Mouse (Mus musculus): ENCODE data around the gene Acsl5. TPM values are rescaled to one million over a fixed set of nuclear protein-coding genes. Genes with fewer than 3 reads are reported as not detected.

The Acsl5 gene
- total RNA-seq, 4 experiments from 2014 or later = 47.3 to 65.0 (median 57.2) TPM

DNA sequence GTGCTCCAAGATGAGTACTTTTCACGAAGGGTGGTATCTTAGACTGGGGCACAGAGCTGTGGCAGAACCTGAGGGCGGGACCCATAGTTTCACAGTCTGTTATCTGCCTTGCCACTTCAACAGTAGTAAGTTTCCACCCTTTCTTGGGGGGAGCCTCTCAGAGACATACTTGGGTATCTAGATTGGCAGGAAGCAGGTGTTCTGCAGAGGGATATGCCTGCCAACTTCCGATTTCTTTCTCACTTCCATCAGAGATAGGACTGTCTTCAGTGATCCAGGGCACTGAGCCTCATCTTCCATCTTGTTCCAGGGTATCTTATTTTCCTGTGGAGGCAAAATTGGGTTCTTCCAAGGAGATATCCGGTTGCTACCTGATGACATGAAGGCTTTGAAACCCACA lies 32.4 kb downstream of the Acsl5 start:
- DNase-seq (ENCODE audit: low spot score in 2 of 2) = no peak

DNA sequence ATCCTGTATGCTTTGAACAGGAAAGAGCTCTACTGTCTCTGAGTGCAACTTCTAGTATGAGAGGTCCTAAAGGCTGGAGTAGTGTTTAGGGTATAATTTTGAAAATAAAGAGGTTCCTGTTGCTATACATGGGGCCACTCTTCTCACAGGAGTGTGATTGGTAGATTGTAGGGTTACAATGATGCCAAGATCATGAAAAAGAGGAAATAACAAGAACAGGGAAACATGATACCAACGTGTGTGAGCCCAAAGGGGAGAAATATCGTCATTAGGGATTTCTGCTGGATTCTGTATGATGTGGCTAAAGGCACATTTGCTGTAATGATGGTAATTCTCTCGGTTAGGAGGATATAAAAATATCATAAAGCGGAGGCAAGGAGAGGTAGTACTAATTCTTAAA lies 34.3 kb downstream of the Acsl5 start:
- DNase-seq (ENCODE audit: low spot score in 2 of 2) = no peak

DNA sequence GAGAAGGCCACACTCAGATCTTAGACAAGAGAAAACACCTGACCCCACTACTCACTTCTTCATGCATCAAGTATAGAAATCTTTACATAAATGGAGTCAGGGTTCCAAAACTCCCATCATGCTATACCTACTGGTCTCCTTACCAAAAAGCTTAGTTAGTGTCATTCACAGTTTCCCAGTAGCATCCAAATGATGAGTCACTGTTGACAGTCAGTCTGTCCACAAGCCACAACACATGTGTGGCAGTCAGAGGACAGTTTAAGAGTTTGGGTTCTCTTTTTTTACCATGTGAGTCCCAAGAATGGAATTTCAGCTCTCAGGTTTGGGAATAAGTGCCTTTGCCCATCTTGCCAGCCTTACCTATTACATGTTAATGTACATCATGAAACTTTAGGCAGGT lies 37.2 kb downstream of the Acsl5 start:
- DNase-seq (ENCODE audit: low spot score in 2 of 2) = no peak

DNA sequence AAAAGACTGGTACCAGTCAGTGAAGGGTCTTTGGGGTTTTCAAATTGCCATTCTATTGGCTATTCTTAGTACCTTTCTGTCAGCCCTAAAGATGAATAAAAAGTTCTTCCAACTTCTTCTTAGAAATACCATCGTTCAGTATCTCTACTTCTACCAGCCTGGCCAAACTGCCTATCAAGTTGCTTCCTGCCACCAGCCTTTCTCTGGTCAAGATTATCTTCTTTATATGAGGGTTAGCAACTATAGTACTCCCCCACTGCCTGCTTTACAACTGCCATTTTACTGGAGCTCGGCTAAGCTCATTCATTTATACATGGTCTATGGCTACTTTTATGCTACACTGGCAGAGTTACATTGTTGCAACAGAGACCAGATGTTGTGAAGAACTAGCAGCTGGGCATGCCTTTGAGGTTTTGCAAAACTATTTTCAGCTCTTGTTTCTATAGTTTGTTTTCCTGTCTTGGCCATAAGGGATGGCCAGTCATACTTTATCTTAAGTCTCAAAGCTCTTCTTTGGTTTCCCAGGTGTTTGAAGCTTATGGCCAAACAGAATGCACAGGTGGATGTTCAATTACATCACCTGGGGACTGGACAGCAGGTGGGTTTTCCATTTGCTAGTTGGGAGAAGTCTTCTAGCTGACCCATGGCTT lies 39.0 kb downstream of the Acsl5 start:
- no peak for DNase-seq (ENCODE audit: low spot score in 2 of 2)

DNA sequence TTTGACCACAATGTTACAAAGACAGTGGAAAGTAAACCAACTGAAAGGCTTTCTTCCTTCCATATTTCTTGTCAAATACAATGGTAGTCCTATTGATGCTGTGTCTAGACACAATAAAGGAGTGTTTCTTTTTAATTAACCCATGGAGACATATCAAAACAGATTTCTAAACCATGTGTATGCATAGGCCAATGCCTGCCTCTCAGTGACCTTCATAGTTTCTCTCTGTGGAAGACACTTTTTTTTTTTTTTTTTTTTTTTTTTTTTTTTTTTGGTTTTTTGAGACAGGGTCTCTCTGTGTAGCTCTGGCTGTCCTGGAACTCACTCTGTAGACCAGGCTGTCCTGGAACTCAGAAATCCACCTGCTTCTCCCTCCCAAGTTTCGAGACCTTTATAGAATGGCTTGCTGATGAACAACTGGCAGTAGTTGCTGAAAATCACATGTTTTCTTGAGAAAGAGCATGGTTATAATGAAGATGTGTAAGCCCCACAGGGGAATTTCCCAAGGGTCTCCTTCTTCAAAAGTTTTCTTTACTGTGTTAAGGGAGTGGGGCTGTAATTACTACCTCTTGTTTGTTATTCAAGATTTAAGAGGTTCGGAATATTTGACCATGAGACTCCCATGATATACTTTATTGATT lies 40.6 kb downstream of the Acsl5 start:
- no peak for DNase-seq (ENCODE audit: low spot score in 2 of 2)

DNA sequence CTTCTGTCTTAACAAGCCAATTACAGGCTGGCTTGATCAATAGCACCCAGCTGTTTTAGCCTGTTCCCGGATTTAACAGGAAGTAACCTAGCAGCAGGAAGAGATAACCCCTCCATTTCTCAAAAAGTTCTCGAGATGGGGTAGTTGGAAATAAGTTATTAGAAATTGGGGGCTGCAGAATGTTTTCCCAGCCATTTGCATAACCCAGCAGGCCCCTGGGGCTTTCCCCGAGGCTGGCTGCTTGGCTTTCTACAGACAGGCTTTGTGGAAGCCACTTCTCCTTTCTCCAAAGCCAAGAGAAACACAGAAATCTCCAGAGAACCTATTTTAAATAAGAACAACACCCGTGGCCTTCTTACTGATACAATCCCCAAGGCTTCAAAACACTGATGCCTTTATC lies 41.4 kb downstream of the Acsl5 start:
- no peak for DNase-seq (ENCODE audit: low spot score in 2 of 2)

DNA sequence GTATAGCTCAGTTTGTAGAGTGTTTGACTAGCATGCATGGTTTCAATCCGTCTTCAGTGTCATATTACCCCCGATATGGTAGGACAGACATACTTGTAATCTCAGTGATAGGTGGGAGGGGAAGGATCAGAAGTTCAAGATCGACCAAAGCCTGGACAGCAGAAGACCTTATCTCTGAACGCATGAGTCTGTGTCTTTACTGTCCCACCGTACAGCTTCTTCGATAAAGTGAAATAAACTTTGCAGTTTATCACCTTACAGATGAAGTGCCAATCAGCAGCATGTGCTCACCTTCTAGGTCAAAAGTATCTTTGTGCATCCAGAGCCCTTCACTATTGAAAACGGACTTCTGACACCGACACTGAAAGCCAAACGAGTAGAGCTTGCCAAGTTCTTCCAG lies 43.3 kb downstream of the Acsl5 start:
- DNase-seq (ENCODE audit: low spot score in 2 of 2) = no peak

DNA sequence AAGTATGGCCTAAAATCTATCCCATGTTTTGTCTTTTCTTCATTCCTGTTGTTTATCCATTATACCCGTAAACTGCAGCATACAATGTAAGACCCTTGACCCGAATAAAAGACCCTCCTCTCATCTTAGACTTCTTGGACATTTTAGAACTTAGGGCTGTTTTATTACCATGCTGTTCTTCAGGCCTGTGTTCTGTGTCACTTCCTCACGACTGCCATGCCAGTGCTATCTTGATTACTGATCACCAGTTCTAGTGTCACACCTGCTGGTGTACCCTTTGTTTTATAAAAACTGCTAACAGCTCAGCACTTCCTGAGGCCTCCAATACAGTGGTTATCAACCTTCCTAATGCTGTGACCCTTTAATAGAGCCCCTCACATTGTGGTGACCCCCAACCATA lies 43.8 kb downstream of the Acsl5 start:
- no peak for DNase-seq (ENCODE audit: low spot score in 2 of 2)

DNA sequence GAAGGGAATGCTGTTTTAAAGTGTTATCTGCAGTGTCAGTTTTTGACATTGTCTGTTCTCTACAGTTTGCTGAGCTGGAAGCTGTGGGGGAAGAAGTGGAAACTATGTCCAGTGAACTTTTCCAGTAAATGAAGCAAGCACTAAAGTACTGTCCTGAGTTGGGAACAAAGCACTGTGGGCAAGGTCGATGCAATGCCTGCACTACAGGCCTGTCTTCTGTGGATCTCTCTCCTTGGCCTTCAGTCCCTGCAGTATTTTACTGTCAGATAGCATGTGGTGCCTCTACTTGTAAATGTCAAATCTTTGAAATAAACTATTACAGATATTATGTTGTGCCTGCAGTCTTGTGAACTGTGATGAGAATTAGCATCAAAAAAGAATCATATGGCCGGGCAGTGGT lies 44.6 kb downstream of the Acsl5 start:
- no peak for DNase-seq (ENCODE audit: low spot score in 2 of 2)

DNA sequence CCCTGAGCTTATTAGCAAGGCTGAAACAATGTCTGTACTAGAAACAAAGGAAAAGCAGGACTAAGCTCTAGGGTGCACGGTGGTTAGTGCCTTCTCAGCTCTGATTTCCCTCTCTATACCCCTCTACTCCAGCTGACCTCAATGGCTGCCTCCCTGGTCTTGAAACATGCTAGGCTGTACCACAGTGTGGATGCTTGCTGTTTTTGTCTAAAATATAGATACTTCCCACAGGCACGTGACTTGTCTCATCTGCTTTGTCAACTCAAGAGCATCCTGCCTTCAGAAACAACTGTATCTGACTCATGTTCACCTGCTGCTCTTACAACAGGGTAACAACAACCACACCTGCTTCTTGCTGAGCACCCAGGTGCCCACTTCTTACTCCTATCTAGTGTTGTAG lies 45.8 kb downstream of the Acsl5 start:
- no peak for DNase-seq (ENCODE audit: low spot score in 2 of 2)

DNA sequence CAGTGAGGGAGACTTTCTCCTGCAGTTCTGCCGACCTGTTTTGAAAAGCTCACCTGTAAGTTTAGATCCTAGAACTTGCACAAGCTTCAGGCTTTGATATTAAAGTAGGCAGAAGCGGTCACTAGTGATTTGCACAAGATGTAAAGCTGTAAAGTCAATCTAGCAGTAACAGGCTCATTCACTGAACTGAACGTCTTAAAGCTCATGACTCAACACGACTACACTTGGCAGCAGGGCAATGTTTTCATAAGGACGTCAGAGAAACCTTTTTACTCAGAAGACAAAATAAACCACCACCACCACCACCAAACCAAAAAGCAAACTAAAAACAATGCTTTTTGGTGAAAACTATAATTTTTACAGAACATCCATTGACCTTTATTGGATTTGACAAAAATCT lies 46.2 kb downstream of the Acsl5 start:
- DNase-seq (ENCODE audit: low spot score in 2 of 2) = no peak

DNA sequence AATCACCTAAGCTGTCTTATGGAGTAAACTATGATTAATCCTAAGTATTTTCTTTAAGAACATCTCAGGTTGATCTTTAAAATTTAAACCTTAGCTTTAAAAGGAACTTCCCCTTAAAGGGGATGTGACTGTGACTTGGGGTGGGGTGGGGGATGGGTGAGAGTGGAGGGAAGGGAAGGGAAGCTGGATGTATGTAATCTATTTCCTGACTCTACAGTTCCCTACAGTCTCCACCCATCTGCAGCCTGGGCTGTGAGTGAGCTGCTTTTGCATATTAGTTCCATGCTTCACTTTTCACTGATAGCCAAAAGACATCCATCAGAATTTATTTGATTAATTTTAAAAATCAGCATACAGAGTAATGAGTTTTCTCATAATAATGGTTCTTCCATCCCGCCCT lies 47.6 kb downstream of the Acsl5 start:
- no peak for DNase-seq (ENCODE audit: low spot score in 2 of 2)

DNA sequence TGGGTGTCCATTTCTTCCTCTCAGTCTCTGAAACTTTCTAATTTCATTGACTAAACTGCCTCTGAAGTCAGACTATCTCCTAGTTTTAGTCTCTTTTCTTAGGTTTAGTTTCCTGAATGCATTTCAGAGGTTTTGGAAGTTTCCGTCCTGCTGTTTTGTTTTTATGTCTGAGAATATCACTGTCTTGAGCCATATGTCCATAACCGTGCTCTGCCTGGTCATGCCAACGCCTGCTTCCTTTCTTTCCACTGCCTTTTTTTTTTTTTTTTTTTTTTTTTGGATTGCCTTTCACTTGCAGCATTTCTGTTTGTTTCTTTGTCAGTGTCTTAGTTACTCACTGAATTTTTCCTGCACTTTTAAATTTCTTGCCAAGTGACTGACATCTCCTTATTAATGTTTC lies 48.8 kb downstream of the Acsl5 start:
- DNase-seq (ENCODE audit: low spot score in 2 of 2) = no peak

DNA sequence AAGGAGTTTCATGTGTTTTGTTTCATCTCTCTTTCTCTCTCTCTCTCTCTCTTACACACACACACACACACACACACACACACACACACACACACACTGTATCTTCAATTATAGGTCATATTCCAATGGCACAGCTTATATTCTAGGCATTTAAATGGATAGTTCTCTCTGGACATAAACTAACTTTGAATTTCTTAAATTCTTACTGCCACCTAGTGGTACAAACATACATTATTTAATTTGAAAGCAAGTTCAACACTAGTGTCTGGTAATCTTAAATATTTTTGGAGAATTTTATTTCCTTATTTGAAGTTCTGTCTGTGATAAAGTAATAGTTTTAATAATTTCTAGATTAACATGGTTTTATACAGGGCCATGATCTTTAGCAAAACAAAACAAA lies 53.3 kb downstream of the Acsl5 start:
- DNase-seq (ENCODE audit: low spot score in 2 of 2) = no peak

DNA sequence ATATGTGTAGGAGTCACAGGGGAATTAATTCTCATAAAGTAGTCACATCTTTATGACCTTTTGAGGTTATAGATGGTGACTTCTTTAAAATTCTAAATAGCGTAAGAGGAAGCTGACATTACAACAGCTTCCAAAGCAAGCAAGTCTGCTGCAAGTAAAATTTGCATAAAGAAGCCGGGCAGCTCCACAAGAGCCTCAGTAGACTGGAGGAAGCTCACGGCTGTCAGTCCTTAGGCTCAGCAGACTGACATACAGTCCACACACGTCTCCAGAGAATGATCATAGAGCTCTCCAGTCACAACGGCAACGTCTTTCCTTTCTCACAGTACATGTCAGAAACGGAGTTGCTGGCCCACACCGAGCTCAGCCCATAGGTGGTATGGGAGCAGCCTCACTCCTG lies 60.1 kb downstream of the Acsl5 start:
- no peak for DNase-seq (ENCODE audit: low spot score in 2 of 2)

DNA sequence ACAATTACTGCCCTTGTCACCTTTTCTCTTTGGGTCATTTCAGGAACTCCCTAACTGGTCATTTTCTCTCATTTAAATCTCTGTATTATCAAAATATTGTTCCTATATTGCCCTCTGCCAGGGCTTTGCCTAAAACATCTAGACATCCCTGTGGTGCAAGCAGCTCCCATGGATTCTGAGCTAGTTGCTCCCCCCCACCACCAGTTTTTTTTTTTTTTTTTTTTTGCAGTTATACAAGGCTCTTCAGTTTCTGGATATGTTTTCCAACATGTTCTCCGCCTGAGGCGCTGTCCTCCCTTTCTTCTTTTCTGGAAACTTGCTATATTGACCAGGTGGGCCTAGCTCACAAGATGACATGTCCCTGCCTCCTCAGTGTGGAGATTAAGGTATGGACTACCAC lies 61.9 kb downstream of the Acsl5 start:
- no peak for DNase-seq (ENCODE audit: low spot score in 2 of 2)

DNA sequence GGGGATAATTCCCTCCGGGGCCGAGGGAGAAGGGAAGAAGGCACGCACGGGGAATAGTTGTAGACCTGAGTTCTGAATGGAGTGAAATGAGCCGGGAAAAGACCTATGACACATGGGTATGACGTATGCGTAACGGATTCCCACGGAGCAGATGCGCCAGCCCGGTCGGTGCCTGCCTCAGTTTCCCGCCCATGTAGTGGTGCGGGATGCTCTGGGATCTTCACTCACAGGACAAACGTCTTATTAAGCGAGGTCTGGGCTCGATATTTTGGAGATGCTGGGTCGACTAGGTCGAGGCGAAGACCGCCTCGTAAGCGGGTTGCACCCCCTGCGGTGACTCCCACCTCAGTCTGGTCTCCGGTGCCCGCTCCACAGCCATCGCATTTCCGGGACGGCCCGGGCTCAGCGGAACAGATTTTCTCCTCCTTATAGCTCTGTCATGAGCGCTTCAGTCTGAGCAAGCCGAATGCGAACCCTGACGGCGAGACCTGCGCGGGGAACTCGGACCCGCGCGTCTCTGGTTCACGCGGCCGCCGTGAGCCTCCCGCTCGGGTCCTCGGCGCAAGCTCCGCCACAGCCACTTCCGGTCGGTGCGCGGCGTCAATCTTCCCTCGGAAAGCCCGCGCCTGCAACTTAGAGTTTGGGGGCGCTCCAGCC lies 63.8 kb downstream of the Acsl5 start, which contains the start of gene Zdhhc6:
TSS of gene Zdhhc6 (minus strand) at position 581 of the 657 bp plus-strand sequence.
- DNase-seq (ENCODE audit: low spot score in 2 of 2) = peak; percentile 68 to 80

DNA sequence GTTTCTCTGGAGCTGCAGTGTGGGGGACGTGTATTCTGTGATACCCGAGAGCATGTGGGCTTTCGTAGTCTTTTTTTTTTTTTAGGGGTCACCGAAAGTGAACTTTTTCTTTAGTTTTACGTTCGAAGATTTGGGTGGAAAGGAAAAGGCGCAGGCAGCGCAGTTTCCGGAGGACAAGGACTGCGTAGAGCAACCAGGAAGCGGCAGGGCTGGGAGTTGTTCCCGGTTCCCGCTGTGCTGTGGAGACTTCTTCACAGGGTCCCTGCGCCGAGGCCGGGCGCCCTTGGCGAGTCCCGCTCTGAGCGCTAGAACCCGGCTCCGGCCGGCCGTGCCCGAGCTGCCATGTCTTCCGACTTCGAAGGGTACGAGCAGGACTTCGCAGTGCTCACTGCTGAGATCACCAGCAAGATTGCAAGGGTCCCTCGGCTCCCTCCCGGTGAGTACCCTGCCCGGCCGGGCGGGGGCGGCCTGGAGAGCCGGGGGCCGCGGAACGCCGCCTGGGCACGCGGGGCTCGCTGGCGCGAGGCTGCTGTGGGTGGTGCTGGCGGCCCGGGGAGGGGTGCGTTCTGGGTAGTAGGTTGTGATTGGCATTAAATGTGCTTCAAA lies 64.5 kb downstream of the Acsl5 start, which contains the start of gene Vti1a:
TSS of gene Vti1a (plus strand) at position 187 of the 606 bp plus-strand sequence.
- DNase-seq (ENCODE audit: low spot score in 2 of 2) = peak; percentile 73 to 81

DNA sequence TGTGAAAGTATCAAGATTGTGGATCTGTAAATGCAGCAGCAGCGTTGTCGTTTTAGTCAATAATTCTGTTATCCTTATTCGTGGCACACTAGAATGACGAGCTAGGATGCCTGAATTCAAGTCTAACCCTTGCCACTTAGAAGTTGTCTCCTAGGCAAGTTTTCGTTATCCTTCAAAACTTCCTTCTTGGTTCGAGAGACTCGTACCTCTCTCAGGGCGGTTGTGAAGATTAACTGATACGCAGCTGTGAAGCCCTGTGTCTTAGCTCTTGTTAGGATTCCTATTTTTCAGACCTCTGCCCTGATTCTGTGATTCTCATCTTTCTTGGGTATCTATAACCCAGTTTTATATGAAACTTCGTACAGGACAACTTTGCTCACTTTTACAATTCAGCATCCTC lies 65.2 kb downstream of the Acsl5 start:
- DNase-seq (ENCODE audit: low spot score in 2 of 2) = no peak

DNA sequence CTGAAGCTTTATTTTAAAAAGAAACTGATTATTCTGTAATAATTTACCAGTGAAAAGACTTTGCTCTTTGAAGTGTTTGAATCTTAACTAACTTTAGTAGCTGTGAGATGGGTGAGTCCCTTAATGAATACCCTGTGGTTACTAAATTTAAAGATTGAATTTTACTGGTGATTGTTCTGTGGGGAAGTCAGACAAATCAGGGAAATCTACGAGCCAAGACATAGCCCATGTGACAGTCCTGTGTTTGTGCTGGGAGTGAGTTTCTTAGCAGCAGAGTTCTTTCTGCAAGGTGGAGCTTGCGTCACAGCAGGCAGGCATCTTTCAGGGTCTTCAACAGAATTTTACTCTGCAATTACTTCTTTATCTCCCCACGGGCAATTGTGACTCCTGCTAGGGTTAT lies 67.3 kb downstream of the Acsl5 start:
- DNase-seq (ENCODE audit: low spot score in 2 of 2) = no peak

DNA sequence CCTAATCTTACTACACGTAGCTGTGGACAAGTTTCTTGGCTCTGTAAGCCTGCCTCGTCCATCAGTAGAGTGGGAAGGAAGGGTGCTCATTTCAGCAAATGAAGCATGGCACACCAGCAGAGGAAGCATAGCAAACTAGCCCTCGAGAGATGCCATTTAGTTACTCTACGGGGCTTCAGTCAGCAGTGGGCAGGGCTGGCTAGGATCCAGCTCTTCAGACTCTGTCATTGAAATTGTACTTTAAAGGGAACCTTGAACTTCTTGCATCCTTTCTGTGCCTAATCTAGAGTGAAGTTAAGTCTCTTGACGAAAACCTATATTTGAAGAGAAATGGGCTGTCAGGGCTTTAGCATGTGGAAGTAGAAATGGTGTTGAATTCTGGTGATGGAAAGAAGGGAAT lies 67.8 kb downstream of the Acsl5 start:
- DNase-seq (ENCODE audit: low spot score in 2 of 2) = no peak

DNA sequence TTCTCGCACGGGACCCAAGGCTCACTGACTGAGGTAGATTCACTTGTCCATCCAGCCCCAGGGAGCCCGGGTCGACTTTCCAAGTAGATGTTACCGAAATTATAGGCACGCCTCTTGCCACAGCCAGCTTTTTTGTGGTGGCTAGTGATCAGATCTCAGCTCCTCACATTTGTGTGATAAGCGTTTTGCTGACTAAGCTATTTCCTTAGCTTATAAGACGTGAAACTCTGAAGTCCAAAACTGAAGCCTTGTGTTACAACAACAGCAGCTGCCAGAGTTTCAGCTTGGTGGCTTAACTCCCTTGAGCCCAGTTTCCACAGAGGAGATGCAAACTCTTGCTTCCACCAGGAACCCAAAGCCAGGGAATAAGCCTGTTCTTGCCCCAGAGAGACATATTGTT lies 70.9 kb downstream of the Acsl5 start:
- DNase-seq (ENCODE audit: low spot score in 2 of 2) = no peak

Data from left cerebral cortex, adult 8-10 months (tissue).